Mouse (Mus musculus) ES-Bruce4 (cell line): ENCODE results near the gene Car10.

Source experiments
- CTCF ChIP-seq: IDR thresholded peaks from one replicate; pipeline ENCODE4 v1.8.1; 2011; ENCODE audit warnings: low read depth, low read length
- EP300 ChIP-seq: IDR thresholded peaks from 2 replicates; pipeline ENCODE4 v1.6.1; 2011; ENCODE audit warnings: low read depth, low read length; ENCODE audit not compliant: insufficient read depth
- POLR2A ChIP-seq: IDR thresholded peaks from one replicate; pipeline ENCODE4 v1.8.1; 2011; ENCODE audit warnings: low read length; ENCODE audit not compliant: insufficient read depth

DNA sequence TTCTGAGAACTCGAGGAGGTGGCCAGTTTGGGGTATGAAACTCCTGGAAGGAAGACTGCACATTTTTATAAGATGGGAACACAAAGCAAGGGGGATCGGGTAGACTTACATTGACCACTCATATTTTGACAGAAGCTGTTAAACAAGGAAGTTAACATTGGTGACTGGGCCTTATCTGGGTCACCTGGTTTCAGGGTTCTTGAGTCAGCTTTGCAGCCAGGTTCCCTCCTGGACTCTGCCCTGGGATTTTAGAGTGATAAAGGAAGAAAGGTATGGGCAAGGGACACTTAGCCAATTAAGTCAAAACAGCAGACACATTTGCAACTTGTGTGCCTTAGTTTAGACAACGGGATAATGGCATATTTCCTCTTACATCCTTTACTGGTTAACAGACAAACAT is 166.2 kb downstream of the Car10 start:
- TF ChIP-seq POLR2A: no peak
- TF ChIP-seq CTCF: no peak
- no peak for TF ChIP-seq EP300
